Mouse (Mus musculus) lung, adult 2 months (tissue): ENCODE data around the gene Lonp2.

Experiments
- CTCF ChIP-seq: fragments of 200-500 bp; IDR thresholded peaks from 2 replicates; pipeline ENCODE4 v1.5.1; 2011; ENCODE audit warnings: mild to moderate bottlenecking, low read length, control low read depth; ENCODE audit not compliant: insufficient read depth
- POLR2A ChIP-seq: fragments of 200-500 bp; IDR thresholded peaks from 2 replicates; pipeline ENCODE4 v1.6.1; 2011; ENCODE audit warnings: low read depth, mild to moderate bottlenecking, control low read depth, low read length, borderline replicate concordance; ENCODE audit errors: extremely low read depth

DNA sequence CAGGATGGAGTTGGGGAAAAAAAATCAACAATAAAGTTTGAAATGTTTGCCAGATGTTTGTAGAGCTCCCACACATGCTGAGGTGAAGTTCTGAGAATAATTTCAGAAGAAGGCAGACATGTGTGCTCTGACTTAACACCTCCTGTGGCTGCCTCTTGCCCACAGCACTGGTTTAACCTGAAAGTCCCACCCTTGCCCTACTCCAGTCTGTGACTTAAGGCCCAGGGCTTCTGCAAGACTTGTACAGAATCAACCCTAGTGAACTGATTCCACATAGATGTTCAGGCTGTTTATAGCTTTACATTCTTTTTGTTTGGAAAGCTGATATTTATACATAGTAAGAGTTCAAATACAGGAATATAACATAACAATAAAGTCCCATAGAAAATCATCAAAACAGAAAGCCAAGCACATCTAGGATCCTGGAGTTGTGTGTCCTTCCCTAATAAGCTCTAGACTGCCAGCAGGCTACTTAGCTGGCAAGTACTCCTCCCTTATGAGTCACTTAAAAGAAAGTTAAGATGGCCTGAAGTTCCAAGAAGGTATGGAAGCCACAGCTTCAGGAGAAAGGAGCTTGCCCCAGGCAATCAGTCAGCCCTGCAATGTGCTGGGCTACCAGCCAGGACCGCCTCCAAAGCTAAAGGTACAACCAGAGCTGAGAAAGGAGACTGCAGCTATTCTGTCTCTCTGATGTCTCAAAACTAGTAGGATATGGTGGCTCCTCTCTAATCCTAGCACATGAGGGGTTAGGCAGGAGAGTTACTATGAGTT lies 146.3 kb downstream of the Lonp2 start:
- TF ChIP-seq CTCF (no peak), POLR2A (no peak)
